Mouse (Mus musculus) kidney, adult 2 months (tissue): ENCODE data around the gene Ppp2r3a.

ENCODE experiments used
- CTCF ChIP-seq: fragments of 200-500 bp; conservative IDR thresholded peaks from 2 replicates; pipeline ENCODE4 v1.5.1; 2011; ENCODE audit warnings: low read depth, mild to moderate bottlenecking, control low read depth, low read length, moderate library complexity, mixed read lengths; ENCODE audit not compliant: insufficient read depth, insufficient read length
- POLR2A ChIP-seq: fragments of 200-500 bp; IDR thresholded peaks from one replicate; pipeline ENCODE4 v1.6.1; 2011; ENCODE audit warnings: low read depth, low read length, control low read depth

DNA sequence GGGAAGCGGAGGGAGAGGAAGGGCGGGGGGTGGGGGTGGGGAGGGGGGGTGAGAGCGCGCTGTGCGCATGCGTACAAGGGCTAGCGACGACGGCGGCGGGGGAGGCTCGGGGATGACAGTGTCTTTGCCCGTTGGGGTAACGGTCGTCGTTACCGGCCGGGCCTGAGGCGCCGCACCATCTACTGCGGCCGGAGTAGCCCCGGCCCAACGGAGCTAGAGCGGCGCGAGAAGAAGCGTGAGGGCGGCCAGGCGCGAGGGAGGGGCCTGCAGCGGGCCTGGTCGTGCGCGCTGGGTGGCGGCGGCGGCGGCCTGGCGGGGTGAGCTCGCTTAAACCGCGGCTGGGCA is 177.6 kb downstream of the Ppp2r3a start, which contains the start of gene Msl2:
- TF ChIP-seq CTCF (no peak), POLR2A (peak; percentile 66)
